Mouse (Mus musculus): ENCODE data around the gene Kazn. TPM values are rescaled to one million over a fixed set of nuclear protein-coding genes. Genes with fewer than 3 reads are reported as not detected.

Gene Kazn
- total RNA-seq, 1 experiment, result 14.0 TPM

DNA sequence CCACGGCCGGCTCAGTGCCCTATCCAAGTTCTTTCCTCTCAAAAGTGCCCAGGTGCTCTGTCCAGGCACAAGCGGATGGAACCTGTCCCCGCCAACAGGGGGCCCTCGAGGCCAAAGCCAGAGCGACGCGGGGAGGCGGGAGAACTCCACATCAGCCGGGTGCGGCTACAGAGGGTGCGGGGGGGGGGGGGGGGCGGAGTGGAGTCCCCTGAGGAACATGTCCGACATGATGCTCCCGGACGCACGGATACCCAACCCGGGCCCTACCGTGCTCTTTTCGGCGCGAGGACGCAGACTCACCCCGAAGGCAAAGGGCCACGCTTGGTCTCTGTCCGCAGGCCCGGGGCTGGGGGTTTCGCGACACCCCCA is 155.5 kb downstream of the Kazn start:
- in situ Hi-C loops (cut with MboI; ENCODE audit: low sequenced_read_pairs in 2 of 2, unreplicated experiment in 2 of 2), result no loop called here
- DNase-seq (ENCODE audit: low read depth, low spot score), result no peak
- no peaks in the 10 kb centered on the region for H3K36me3 ChIP-seq (ENCODE audit: control insufficient read depth, insufficient read depth, low read length, poor library complexity, severe bottlenecking)
- H3K9me3 ChIP-seq (ENCODE audit: control insufficient read depth, insufficient read depth, low read depth, low read length), result no peaks in the 10 kb centered on the region
- H3K27ac ChIP-seq (ENCODE audit: insufficient read depth, low read depth, low read length, poor library complexity, severe bottlenecking), result peak overlapping the region; percentile 11; the same call in 1 of the 2 replicates
- peak overlapping the region; percentile 79 to 82 for H3K4me3 ChIP-seq (ENCODE audit: insufficient read depth in 1 of 2, low read depth in 1 of 2, low read length in 2 of 2, poor library complexity in 1 of 2, severe bottlenecking in 1 of 2)
- peaks cover 3 to 20% of the 10 kb centered on the region in 2 experiments; a peak in 3 of 4 replicates for H3K4me1 ChIP-seq (ENCODE audit: control insufficient read depth in 2 of 2, insufficient read depth in 2 of 2, low read length in 2 of 2, poor library complexity in 1 of 2)
- no peak for TF ChIP-seq HCFC1 (IDR thresholded peaks at IDR 0.05; ENCODE audit: borderline replicate concordance, insufficient read depth, low read length)
- TF ChIP-seq ZNF384 (IDR thresholded peaks at IDR 0.05; ENCODE audit: low read depth, low read length), result no peak
- no peak for TF ChIP-seq MAFK (IDR thresholded peaks at IDR 0.05; ENCODE audit: insufficient read depth, low read depth, low read length)
- TF ChIP-seq ZC3H11A (IDR thresholded peaks at IDR 0.05; ENCODE audit: borderline replicate concordance, low read depth, low read length), result no peak
- TF ChIP-seq CHD2 (IDR thresholded peaks at IDR 0.05; ENCODE audit: low read depth, low read length), result no peak
- H3K9ac ChIP-seq (ENCODE audit: insufficient read depth, low read depth, low read length, poor library complexity, severe bottlenecking), result peak overlapping the region; percentile 17

DNA sequence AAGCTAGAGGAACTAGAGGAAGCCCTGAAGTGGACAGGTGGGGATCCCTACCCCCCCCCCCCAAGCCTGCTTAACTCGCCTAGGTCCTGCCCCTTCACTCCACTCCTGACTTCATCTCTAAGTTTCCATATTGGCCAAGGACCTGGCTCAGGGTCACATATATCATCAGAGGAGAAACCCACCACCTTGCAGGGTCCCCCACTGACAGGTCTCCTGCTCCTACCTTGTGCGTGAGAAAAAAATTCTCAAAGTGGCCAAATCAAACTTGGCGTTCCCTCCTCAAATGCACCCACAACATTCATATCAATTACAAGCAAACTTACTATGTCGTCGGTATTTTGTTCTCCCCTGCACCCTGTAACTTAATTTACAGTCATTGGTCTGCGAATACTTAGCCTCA is 156.0 kb downstream of the Kazn start:
- TF ChIP-seq MAFK (IDR thresholded peaks at IDR 0.05; ENCODE audit: insufficient read depth, low read depth, low read length), result no peak
- TF ChIP-seq CHD2 (IDR thresholded peaks at IDR 0.05; ENCODE audit: low read depth, low read length), result no peak
- TF ChIP-seq ZC3H11A (IDR thresholded peaks at IDR 0.05; ENCODE audit: borderline replicate concordance, low read depth, low read length), result no peak
- no peak for TF ChIP-seq ZNF384 (IDR thresholded peaks at IDR 0.05; ENCODE audit: low read depth, low read length)
- TF ChIP-seq HCFC1 (IDR thresholded peaks at IDR 0.05; ENCODE audit: borderline replicate concordance, insufficient read depth, low read length), result no peak
- Histone ChIP-seq H3K36me3 (ENCODE audit: control insufficient read depth, insufficient read depth, low read length, poor library complexity, severe bottlenecking) (no peaks in the 10 kb centered on the region), H3K4me3 (ENCODE audit: insufficient read depth in 1 of 2, low read depth in 1 of 2, low read length in 2 of 2, poor library complexity in 1 of 2, severe bottlenecking in 1 of 2) (peak overlapping the region; percentile 79 to 82), H3K27ac (ENCODE audit: insufficient read depth, low read depth, low read length, poor library complexity, severe bottlenecking) (no peak overlapping the region), H3K4me1 (ENCODE audit: control insufficient read depth in 2 of 2, insufficient read depth in 2 of 2, low read length in 2 of 2, poor library complexity in 1 of 2) (peaks cover 6 to 20% of the 10 kb centered on the region in 2 experiments; a peak in 3 of 4 replicates), H3K9me3 (ENCODE audit: control insufficient read depth, insufficient read depth, low read depth, low read length) (no peaks in the 10 kb centered on the region), H3K9ac (ENCODE audit: insufficient read depth, low read depth, low read length, poor library complexity, severe bottlenecking) (no peak overlapping the region; the same call in 1 of the 2 replicates)
- no peak for DNase-seq (ENCODE audit: low read depth, low spot score)
- in situ Hi-C loops (cut with MboI; ENCODE audit: low sequenced_read_pairs in 2 of 2, unreplicated experiment in 2 of 2), result no loop called here

DNA sequence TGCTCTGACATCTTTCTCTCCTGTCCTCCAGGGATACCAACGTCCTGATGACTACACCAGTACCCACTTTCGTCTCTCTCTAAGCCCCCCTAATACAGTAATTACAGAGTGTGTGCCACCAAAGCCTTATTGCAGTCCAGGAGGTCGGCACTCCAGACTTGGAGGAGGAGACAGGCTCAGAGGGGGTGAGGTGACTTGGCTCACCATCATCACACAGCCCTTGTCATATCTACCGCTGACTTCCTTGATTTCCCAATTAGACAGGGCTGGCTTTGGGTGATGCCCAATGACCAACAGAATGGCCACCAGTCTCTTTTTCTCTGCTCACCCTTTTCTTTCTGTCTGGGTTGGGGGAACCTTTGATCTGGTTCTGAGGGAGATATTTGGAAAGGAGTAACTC is 156.5 kb downstream of the Kazn start:
- Histone ChIP-seq H3K27ac (ENCODE audit: insufficient read depth, low read depth, low read length, poor library complexity, severe bottlenecking) (no peak overlapping the region), H3K9ac (ENCODE audit: insufficient read depth, low read depth, low read length, poor library complexity, severe bottlenecking) (no peak overlapping the region), H3K4me3 (ENCODE audit: insufficient read depth in 1 of 2, low read depth in 1 of 2, low read length in 2 of 2, poor library complexity in 1 of 2, severe bottlenecking in 1 of 2) (no peak overlapping the region), H3K4me1 (ENCODE audit: control insufficient read depth in 2 of 2, insufficient read depth in 2 of 2, low read length in 2 of 2, poor library complexity in 1 of 2) (peaks cover 7 to 20% of the 10 kb centered on the region in 2 experiments; a peak in 3 of 4 replicates), H3K9me3 (ENCODE audit: control insufficient read depth, insufficient read depth, low read depth, low read length) (no peaks in the 10 kb centered on the region), H3K36me3 (ENCODE audit: control insufficient read depth, insufficient read depth, low read length, poor library complexity, severe bottlenecking) (no peaks in the 10 kb centered on the region)
- in situ Hi-C loops (cut with MboI; ENCODE audit: low sequenced_read_pairs in 2 of 2, unreplicated experiment in 2 of 2), result no loop called here
- no peak for DNase-seq (ENCODE audit: low read depth, low spot score)
- TF ChIP-seq ZNF384 (IDR thresholded peaks at IDR 0.05; ENCODE audit: low read depth, low read length) (no peak), HCFC1 (IDR thresholded peaks at IDR 0.05; ENCODE audit: borderline replicate concordance, insufficient read depth, low read length) (no peak)

DNA sequence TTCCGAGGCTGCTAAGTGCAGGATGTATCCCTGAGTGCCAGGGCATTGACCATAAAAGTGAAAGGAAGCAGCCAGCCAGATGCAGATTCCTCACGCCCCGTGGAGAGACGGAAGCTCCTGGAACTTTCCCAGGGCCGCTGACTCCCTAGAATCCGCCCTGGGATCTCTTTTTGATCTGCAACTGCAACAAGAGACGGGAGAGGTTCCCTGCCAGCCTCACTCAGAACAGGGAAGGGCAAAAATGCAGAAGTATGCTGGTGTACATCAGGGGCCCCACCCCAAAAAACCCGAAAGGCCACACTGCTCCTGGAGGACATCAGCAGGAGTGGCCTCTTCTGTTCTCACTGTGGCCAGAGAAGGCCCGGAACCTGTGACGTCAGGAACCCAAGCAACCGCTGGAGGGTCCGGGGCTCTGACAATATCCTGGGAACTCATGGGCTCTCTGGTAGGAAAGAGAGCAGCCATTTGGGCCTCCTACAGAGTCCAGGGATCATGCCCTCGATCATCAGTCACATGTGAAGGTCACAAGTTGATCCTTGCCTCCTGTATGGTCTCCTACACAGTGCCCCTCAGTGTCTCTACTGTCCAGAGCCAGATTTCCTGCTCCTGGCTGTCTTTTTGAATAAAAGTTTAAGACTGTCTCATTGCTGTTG is 157.4 kb downstream of the Kazn start:
- Histone ChIP-seq H3K4me3 (ENCODE audit: insufficient read depth in 1 of 2, low read depth in 1 of 2, low read length in 2 of 2, poor library complexity in 1 of 2, severe bottlenecking in 1 of 2) (no peak overlapping the region), H3K9me3 (ENCODE audit: control insufficient read depth, insufficient read depth, low read depth, low read length) (no peaks in the 10 kb centered on the region), H3K27ac (ENCODE audit: insufficient read depth, low read depth, low read length, poor library complexity, severe bottlenecking) (no peak overlapping the region), H3K36me3 (ENCODE audit: control insufficient read depth, insufficient read depth, low read length, poor library complexity, severe bottlenecking) (no peaks in the 10 kb centered on the region), H3K4me1 (ENCODE audit: control insufficient read depth in 2 of 2, insufficient read depth in 2 of 2, low read length in 2 of 2, poor library complexity in 1 of 2) (peaks cover 10 to 27% of the 10 kb centered on the region in 2 experiments; a peak in 3 of 4 replicates), H3K9ac (ENCODE audit: insufficient read depth, low read depth, low read length, poor library complexity, severe bottlenecking) (no peak overlapping the region)
- TF ChIP-seq CHD2 (IDR thresholded peaks at IDR 0.05; ENCODE audit: low read depth, low read length) (no peak), ZC3H11A (IDR thresholded peaks at IDR 0.05; ENCODE audit: borderline replicate concordance, low read depth, low read length) (no peak), MAFK (IDR thresholded peaks at IDR 0.05; ENCODE audit: insufficient read depth, low read depth, low read length) (no peak), ZNF384 (IDR thresholded peaks at IDR 0.05; ENCODE audit: low read depth, low read length) (no peak), HCFC1 (IDR thresholded peaks at IDR 0.05; ENCODE audit: borderline replicate concordance, insufficient read depth, low read length) (no peak)
- no peak for DNase-seq (ENCODE audit: low read depth, low spot score)
- in situ Hi-C loops (cut with MboI; ENCODE audit: low sequenced_read_pairs in 2 of 2, unreplicated experiment in 2 of 2), result no loop called here

Measured in ES-E14 (cell line).